Mouse (Mus musculus) cortical plate, adult 2 months (tissue): Measurements from ENCODE around the gene Ccr9.

Experiments
- CTCF ChIP-seq: fragments of 200-500 bp; IDR thresholded peaks from 2 replicates; pipeline ENCODE4 v1.5.1; 2011; ENCODE audit warnings: mild to moderate bottlenecking, control low read depth, low read length; ENCODE audit not compliant: insufficient read depth; ENCODE audit errors: extremely low read depth
- POLR2A ChIP-seq: fragments of 200-500 bp; IDR thresholded peaks from 2 replicates; pipeline ENCODE4 v1.6.1; 2011; ENCODE audit warnings: mild to moderate bottlenecking, low read length, control low read depth; ENCODE audit not compliant: insufficient read depth; ENCODE audit errors: extremely low read depth

DNA sequence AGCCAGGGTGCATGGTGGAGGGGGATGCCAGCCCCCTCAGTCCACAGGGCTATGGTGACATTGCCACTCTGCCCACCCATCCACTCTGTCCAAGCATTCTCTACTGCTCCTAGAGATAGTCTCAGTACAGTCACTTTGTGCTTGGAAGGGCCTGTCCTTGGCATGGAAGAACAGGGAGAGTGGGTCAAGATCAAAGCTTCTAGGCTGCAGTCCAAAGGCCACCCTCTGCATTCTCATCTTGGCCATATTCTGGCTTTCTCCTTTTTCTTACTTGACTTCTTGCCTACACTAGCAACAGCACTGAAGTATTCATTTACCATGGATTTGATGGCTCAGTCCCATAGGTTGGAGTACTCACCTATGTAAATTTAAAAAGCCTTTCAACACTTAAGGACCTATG is 40.0 kb upstream of the Ccr9 start:
- TF ChIP-seq CTCF (no peak), POLR2A (no peak)
